Mouse (Mus musculus) erythroblast, embryonic 14.5 days (primary cell): ENCODE data around the gene Pla2g12a.

Experiments used
- GATA1 ChIP-seq: IDR thresholded peaks from 2 replicates; pipeline ENCODE4 v1.6.1; 2012; ENCODE audit warnings: low read length, inconsistent platforms, mixed read lengths
- TAL1 ChIP-seq: IDR thresholded peaks from 3 replicates; pipeline ENCODE4 v1.6.1; 2012; ENCODE audit warnings: low read length, inconsistent platforms, mixed read lengths

DNA sequence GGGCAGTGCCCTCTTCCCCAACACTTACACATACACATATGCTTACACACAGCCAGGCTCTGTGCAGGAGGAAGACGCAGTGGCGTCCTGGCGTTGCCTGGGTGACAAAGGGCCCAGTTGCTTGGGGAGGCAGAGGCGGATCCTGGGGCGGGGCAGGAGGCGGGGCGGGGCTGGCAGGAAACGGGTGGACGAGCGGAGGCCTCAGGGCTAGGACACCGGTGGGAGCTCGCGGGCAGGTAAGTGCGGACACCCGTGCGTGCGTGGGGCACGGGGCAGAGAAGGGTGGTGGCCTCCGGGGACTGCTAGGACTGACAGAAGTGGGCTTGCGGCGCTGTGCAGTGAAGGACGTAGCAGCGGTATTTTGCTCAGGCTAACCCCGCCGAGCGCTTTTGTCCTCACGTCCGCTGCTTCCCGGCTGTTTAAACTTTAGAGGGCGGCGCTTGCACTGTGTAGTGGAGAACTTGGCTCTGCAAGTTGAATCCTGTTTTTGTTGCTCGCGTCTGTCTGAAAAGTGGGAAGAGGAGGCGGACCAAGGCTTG lies 22.9 kb downstream of the Pla2g12a start, which contains the start of gene Casp6:
- TF ChIP-seq GATA1 (no peak), TAL1 (no peak)
